Mouse (Mus musculus) testis, adult 2 months (tissue): ENCODE measurements around the gene Bcl3.

Source experiments
- CTCF ChIP-seq: fragments of 200-500 bp; IDR thresholded peaks from 2 replicates; pipeline ENCODE4 v1.5.1; 2012; ENCODE audit warnings: low read depth, mild to moderate bottlenecking, inconsistent platforms, low read length, moderate library complexity; ENCODE audit not compliant: control insufficient read depth, insufficient read depth, insufficient replicate concordance
- POLR2A ChIP-seq: fragments of 200-500 bp; IDR thresholded peaks from 2 replicates; pipeline ENCODE4 v1.6.1; 2012; ENCODE audit warnings: low read depth, mild to moderate bottlenecking, inconsistent platforms, low read length, moderate library complexity; ENCODE audit not compliant: control insufficient read depth

- no peak for TF ChIP-seq CTCF
- TF ChIP-seq POLR2A = no peak
Observed at GRCm38 (mm10) chr7:19768251-19768650, 54.3 kb downstream of the Bcl3 start.
